Mouse (Mus musculus) stomach, postnatal 0 days (tissue): Measurements from ENCODE around the gene Grid1. TPM values are rescaled to one million over a fixed set of nuclear protein-coding genes. Genes with fewer than 3 reads are reported as not detected.

Experiments
- ATAC-seq: fragments of 200-750 bp; cut with Nextera tagmentation; 2 replicates; pipeline ENCODE4 v1.8.0; 2017; ENCODE audit not compliant: low FRiP score, low TSS enrichment
- DNase-seq: peaks from one replicate; pipeline ENCODE4 v3.0.0-alpha.2; 2016; ENCODE audit warnings: low spot score
- H3K27ac ChIP-seq: fragments of 300-500 bp; sonication (generic); replicated peaks from 2 replicates; pipeline ENCODE4 v1.5.1; 2014; ENCODE audit warnings: mild to moderate bottlenecking, control low read depth
- H3K27me3 ChIP-seq: fragments of 300-500 bp; sonication (generic); 2 replicates; pipeline ENCODE4 v1.6.1; 2014; ENCODE audit warnings: low read length; ENCODE audit not compliant: control insufficient read depth, insufficient read depth
- H3K36me3 ChIP-seq: fragments of 300-500 bp; sonication (generic); 2 replicates; pipeline ENCODE4 v1.6.1; 2014; ENCODE audit warnings: low read length, mixed read lengths; ENCODE audit not compliant: control insufficient read depth, insufficient read depth
- H3K4me1 ChIP-seq: fragments of 300-500 bp; sonication (generic); replicated peaks from 2 replicates; pipeline ENCODE4 v1.6.1; 2014; ENCODE audit warnings: antibody characterized with exemption; ENCODE audit not compliant: control insufficient read depth, insufficient read depth
- H3K4me2 ChIP-seq: fragments of 300-500 bp; sonication (generic); replicated peaks from 2 replicates; pipeline ENCODE4 v1.6.1; 2014; ENCODE audit warnings: low read depth, mild to moderate bottlenecking, control low read depth, moderate library complexity
- H3K4me3 ChIP-seq: fragments of 300-500 bp; sonication (generic); 2 replicates; pipeline ENCODE4 v1.5.1; 2014; ENCODE audit warnings: low read depth, low read length, control low read depth
- H3K9ac ChIP-seq: fragments of 300-500 bp; sonication (generic); 2 replicates; pipeline ENCODE4 v1.6.1; 2014; ENCODE audit warnings: mild to moderate bottlenecking, low read length, control low read depth, mixed read lengths
- H3K9me3 ChIP-seq: fragments of 300-500 bp; sonication (generic); 2 replicates; pipeline ENCODE4 v1.6.1; 2016; ENCODE audit warnings: low read length; ENCODE audit not compliant: control insufficient read depth
- CTCF ChIP-seq: IDR thresholded peaks from 2 replicates; pipeline ENCODE4 v1.5.1; 2016; ENCODE audit warnings: antibody characterized with exemption, low read depth, mild to moderate bottlenecking, moderate library complexity
- EP300 ChIP-seq: optimal IDR thresholded peaks from 2 replicates; pipeline ENCODE3; 2016; ENCODE audit warnings: antibody characterized with exemption
- WGBS: fragments of 180-500 bp; shearing (Covaris S2); extraction: QIAGEN DNeasy Blood & Tissue Kit; methylation state at CpG from one replicate; pipeline ENCODE4 v1.1.7; 2014; 5-methylcytosine and 5-hydroxymethylcytosine counted together
- polyA plus RNA-seq: library from polyadenylated mRNA; unstranded; fragments of >200 nt; fragmentation: Nextera tagmentation; extraction: Ambion mirVana; gene quantifications from 2 replicates; pipeline ENCODE4 v1.2.1, GENCODE M21; 2015

Gene Grid1
- polyA plus RNA-seq, 1 experiment from 2014 or later: 0.34 TPM

DNA sequence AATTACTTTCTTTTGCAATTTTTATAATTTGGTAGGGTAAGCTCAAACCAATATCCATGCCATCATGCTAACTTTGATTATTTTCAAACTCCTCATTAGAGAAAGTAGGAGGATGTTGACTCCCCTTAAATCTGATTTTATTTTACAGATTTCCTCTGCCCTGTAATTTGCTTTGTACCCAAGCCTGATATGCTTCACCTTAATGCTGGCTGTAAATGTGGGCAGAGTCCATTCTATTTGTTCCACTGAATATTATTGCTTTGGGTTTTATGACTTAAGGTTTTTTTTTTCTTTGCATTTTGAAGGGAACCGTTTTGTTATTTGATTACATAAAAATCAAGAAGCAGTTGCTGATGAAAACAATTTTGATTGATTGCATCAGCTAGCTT lies 722.1 kb downstream of the Grid1 start:
- Histone ChIP-seq H3K4me1 (no peaks in the 10 kb centered on the region), H3K36me3 (no peaks in the 10 kb centered on the region), H3K9me3 (no peaks in the 10 kb centered on the region), H3K9ac (no peak overlapping the region), H3K4me3 (no peak overlapping the region), H3K4me2 (no peak overlapping the region), H3K27ac (no peak overlapping the region), H3K27me3 (no peaks in the 10 kb centered on the region)
- ATAC-seq: no peak
- 75% methylated on average over 1 of the region's 1 CpGs for WGBS
- TF ChIP-seq EP300 (no peak), CTCF (no peak)
- DNase-seq: no peak

GRCm38 (mm10) chr14:35554288-35554687 lies 734.4 kb downstream of the Grid1 start:
- Histone ChIP-seq H3K27ac (no peak overlapping the region), H3K4me1 (no peaks in the 10 kb centered on the region), H3K36me3 (no peaks in the 10 kb centered on the region), H3K9ac (no peak overlapping the region), H3K9me3 (no peaks in the 10 kb centered on the region), H3K27me3 (no peaks in the 10 kb centered on the region), H3K4me2 (no peak overlapping the region), H3K4me3 (no peak overlapping the region)
- ATAC-seq (no peak), DNase-seq (no peak)
- no peak for TF ChIP-seq CTCF
- TF ChIP-seq EP300: no peak
- WGBS: 83% methylated on average over 3 of the region's 3 CpGs

- DNase-seq (no peak), ATAC-seq (no peak)
- WGBS: 86% methylated on average over 3 of the region's 3 CpGs
- Histone ChIP-seq H3K4me1 (no peaks in the 10 kb centered on the region), H3K36me3 (no peaks in the 10 kb centered on the region), H3K27ac (no peak overlapping the region), H3K9me3 (no peaks in the 10 kb centered on the region), H3K4me3 (no peak overlapping the region), H3K4me2 (no peak overlapping the region), H3K9ac (no peak overlapping the region), H3K27me3 (no peaks in the 10 kb centered on the region)
- TF ChIP-seq CTCF (no peak), EP300 (no peak)
Measured at GRCm38 (mm10) chr14:35561244-35561893, 741.5 kb downstream of the Grid1 start.

- Histone ChIP-seq H3K9ac (no peak overlapping the region), H3K4me1 (no peaks in the 10 kb centered on the region), H3K9me3 (no peaks in the 10 kb centered on the region), H3K36me3 (no peaks in the 10 kb centered on the region), H3K4me2 (no peak overlapping the region), H3K27ac (no peak overlapping the region), H3K4me3 (no peak overlapping the region), H3K27me3 (no peaks in the 10 kb centered on the region)
- 77% methylated on average over 4 of the region's 4 CpGs for WGBS
- no peak for TF ChIP-seq EP300
- no peak for TF ChIP-seq CTCF
- no peak for ATAC-seq
- DNase-seq: no peak
Measured at GRCm38 (mm10) chr14:35572991-35573502, 753.1 kb downstream of the Grid1 start.

DNA sequence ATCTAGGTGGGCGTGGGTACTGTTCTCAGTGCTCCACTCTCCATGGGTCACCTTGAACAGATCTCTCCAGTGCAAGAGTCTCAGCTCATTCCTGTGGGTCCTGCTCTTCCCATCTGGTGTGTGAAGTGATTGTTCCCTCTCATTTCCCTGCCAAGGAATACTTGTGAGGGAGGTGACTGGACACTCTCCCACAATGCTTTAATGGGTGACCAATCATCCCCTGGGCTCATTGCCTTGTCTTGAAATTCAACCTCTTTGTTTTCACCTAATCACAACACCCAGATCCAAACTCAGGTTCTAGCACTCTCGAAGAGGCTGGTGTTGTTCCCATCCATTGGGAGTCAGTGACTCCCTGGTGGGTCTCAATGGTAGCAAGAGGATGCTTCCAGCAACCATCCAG lies 754.6 kb downstream of the Grid1 start:
- TF ChIP-seq CTCF: no peak
- no peak for TF ChIP-seq EP300
- H3K4me1 ChIP-seq: no peaks in the 10 kb centered on the region
- no peak for ATAC-seq
- H3K36me3 ChIP-seq: no peaks in the 10 kb centered on the region
- no peaks in the 10 kb centered on the region for H3K27me3 ChIP-seq
- no peak for DNase-seq
- no peaks in the 10 kb centered on the region for H3K9me3 ChIP-seq
- 57% methylated on average over 2 of the region's 2 CpGs for WGBS
- no peak overlapping the region for H3K9ac ChIP-seq
- no peak overlapping the region for H3K4me3 ChIP-seq
- no peak overlapping the region for H3K4me2 ChIP-seq
- H3K27ac ChIP-seq: no peak overlapping the region

GRCm38 (mm10) chr14:35575285-35575684 lies 755.4 kb downstream of the Grid1 start:
- Histone ChIP-seq H3K27ac (no peak overlapping the region), H3K9me3 (no peaks in the 10 kb centered on the region), H3K27me3 (no peaks in the 10 kb centered on the region), H3K4me3 (no peak overlapping the region), H3K9ac (no peak overlapping the region), H3K4me2 (no peak overlapping the region), H3K4me1 (no peaks in the 10 kb centered on the region), H3K36me3 (no peaks in the 10 kb centered on the region)
- ATAC-seq: no peak
- TF ChIP-seq CTCF: no peak
- TF ChIP-seq EP300: no peak
- no peak for DNase-seq
- 84% methylated on average over 6 of the region's 6 CpGs for WGBS
